Mouse (Mus musculus) E14TG2a.4 (cell line): ENCODE measurements around the gene Slc46a3.

ENCODE experiments used
- CTCF ChIP-seq: conservative IDR thresholded peaks from 2 replicates; pipeline ENCODE4 v1.5.1; 2014; ENCODE audit warnings: low read length
- NANOG ChIP-seq: IDR thresholded peaks from 2 replicates; pipeline ENCODE4 v1.6.1; 2014; ENCODE audit warnings: borderline replicate concordance, low read length, mixed read lengths
- POU5F1 ChIP-seq: IDR thresholded peaks from 2 replicates; pipeline ENCODE4 v1.6.1; 2014; ENCODE audit warnings: low read length, borderline replicate concordance

DNA sequence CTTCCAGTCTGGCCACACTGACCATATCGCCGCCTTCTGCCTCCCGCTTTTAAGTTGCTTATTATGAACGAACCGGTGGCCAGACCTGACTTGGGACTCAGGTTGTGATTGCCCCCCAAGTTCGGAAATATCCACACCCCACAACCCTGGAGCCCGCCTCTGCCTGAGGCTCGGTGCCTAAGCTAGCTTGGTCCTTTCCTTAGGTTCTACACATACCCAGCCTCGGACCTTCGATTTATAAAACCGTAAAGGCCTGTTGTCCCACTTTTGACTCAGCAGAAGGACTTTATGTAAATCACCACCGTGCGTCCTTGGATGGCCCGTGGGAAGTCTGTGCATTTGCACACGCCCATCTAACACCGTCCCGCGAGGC is 34.6 kb downstream of the Slc46a3 start:
- no peak for TF ChIP-seq CTCF
- no peak for TF ChIP-seq NANOG
- TF ChIP-seq POU5F1 = no peak
